Mouse (Mus musculus) heart, postnatal 0 days (tissue): ENCODE results near the gene Grin2a.

ENCODE experiments used
- CTCF ChIP-seq: IDR thresholded peaks from 2 replicates; pipeline ENCODE4 v1.5.1; 2016; ENCODE audit warnings: antibody characterized with exemption, control low read depth, low read depth
- EP300 ChIP-seq: IDR thresholded peaks from 2 replicates; pipeline ENCODE4 v1.6.1; 2016; ENCODE audit warnings: antibody characterized with exemption, low read depth

- TF ChIP-seq EP300 (no peak), CTCF (no peak)
Observed at GRCm38 (mm10) chr16:9800221-9800620, 195.1 kb downstream of the Grin2a start.
